Mouse (Mus musculus) embryo, embryonic 9.5 days (tissue): ENCODE measurements around the gene Vmn1r176.
"Not testable (repeated sequence)": the region's sequence is repeated elsewhere in the genome, so short reads cannot be mapped to it uniquely, and the experiment has no call there.

ENCODE experiments used
- DNase-seq: peaks from one replicate; pipeline ENCODE4 v3.0.0-alpha.2; 2017; ENCODE audit errors: extremely low spot score

Vmn1r176 gene

GRCm38 (mm10) chr7:23837272-23837671, at the start of gene Vmn1r176:
Gene Vmn1r176 (minus strand): TSS chr7:23837372.
- DNase-seq: not testable (repeated sequence)

GRCm38 (mm10) chr7:23876918-23877317, 39.7 kb upstream of the Vmn1r176 start:
- not testable (repeated sequence) for DNase-seq

GRCm38 (mm10) chr7:23866349-23866748, 29.2 kb upstream of the Vmn1r176 start, which contains the start of gene Vmn1r177:
Gene Vmn1r177 (minus strand): TSS chr7:23866449.
- not testable (repeated sequence) for DNase-seq

- DNase-seq: not testable (repeated sequence)
Measured at GRCm38 (mm10) chr7:23810543-23810942, 26.6 kb downstream of the Vmn1r176 start, which contains the start of gene Vmn1r175. Gene Vmn1r175 (minus strand): TSS chr7:23810643.

GRCm38 (mm10) chr7:23784526-23784925, 52.6 kb downstream of the Vmn1r176 start:
- DNase-seq: no peak
